ENCODE assay signal across 25 mouse cellular contexts in genomic region chr6:119406528-119406927, GRCm38 (mm10). TPM values are rescaled to one million over a fixed set of nuclear protein-coding genes. Genes with fewer than 3 reads are reported as not detected.
DNase-seq lines count a peak whose midpoint lies in the region; ATAC-seq and TF ChIP-seq lines count a peak whose summit lies in the region.
"Had no signal": no experiment of that assay in that cellular context is flagged by ENCODE, and none has a peak within 500 bp of the region (broad histone marks: within the 10 kb centered on the region; RNA-seq: fewer than 3 reads in every experiment).

No protein-coding gene starts in this region.

- H3K4me3 ChIP-seq in kidney, postnatal 0 days (replicated peaks; ENCODE audit: low read depth, low read length), result no peak overlapping the region
- H3K4me3 ChIP-seq in brown adipose tissue, adult 24 weeks (ENCODE audit: insufficient read depth, low read depth, low read length), result no peak overlapping the region
- no peak overlapping the region for H3K4me3 ChIP-seq in intestine, embryonic 15.5 days (replicated peaks)
- H3K4me3 ChIP-seq in small intestine, adult 2 months (ENCODE audit: low read depth, low read length), result no peak overlapping the region
- H3K4me3 ChIP-seq: embryonic facial prominence, embryonic 12.5 days; embryonic facial prominence, embryonic 15.5 days; hindbrain, embryonic 10.5 days had no signal

- H3K9ac ChIP-seq in kidney, postnatal 0 days (ENCODE audit: low read depth, low read length), result no peak overlapping the region
- no peak overlapping the region for H3K9ac ChIP-seq in intestine, embryonic 15.5 days
- H3K9ac ChIP-seq: embryonic facial prominence, embryonic 12.5 days; embryonic facial prominence, embryonic 15.5 days; hindbrain, embryonic 14.5 days had no signal

- no peak overlapping the region for H3K4me2 ChIP-seq in kidney, postnatal 0 days (ENCODE audit: low read length)
- H3K4me2 ChIP-seq in intestine, embryonic 15.5 days (replicated peaks), result no peak overlapping the region
- H3K4me2 ChIP-seq: embryonic facial prominence, embryonic 12.5 days; embryonic facial prominence, embryonic 15.5 days; heart, embryonic 11.5 days; hindbrain, embryonic 14.5 days had no signal

- intact Hi-C loops in heart, postnatal 14 days (cut with DNase I), result no loop called here

- no peak for ATAC-seq in kidney, postnatal 0 days (replicated peaks; ENCODE audit: low FRiP score, low read depth)
- ATAC-seq in intestine, embryonic 15.5 days, result no peak
- ATAC-seq: activated CD4-positive, CD25-positive, alpha-beta regulatory T cell, adult 4 months; CD4-positive, CD25-positive, alpha-beta regulatory T cell, adult 4 months; forebrain, embryonic 14.5 days; hindbrain, postnatal 0 days; inflammation-experienced regulatory T-cells, adult 6 months had no signal

- no peaks in the 10 kb centered on the region for H3K36me3 ChIP-seq in kidney, postnatal 0 days (ENCODE audit: insufficient read depth, low read length)
- H3K36me3 ChIP-seq in intestine, embryonic 15.5 days, result no peaks in the 10 kb centered on the region
- H3K36me3 ChIP-seq in small intestine, adult 2 months (ENCODE audit: control insufficient read depth, insufficient read depth, low read length), result peaks cover 11% of the 10 kb centered on the region; the same call in 1 of the 2 replicates
- H3K36me3 ChIP-seq: embryonic facial prominence, embryonic 12.5 days; embryonic facial prominence, embryonic 15.5 days; hindbrain, embryonic 10.5 days had no signal

- TF ChIP-seq CTCF in kidney, postnatal 0 days (IDR thresholded peaks at IDR 0.05; ENCODE audit: low read depth), result no peak
- no peak for TF ChIP-seq CTCF in small intestine, adult 2 months (IDR thresholded peaks at IDR 0.05; ENCODE audit: extremely low read depth, insufficient read length, insufficient replicate concordance, low read depth, low read length)

- no peak for TF ChIP-seq POLR2A in small intestine, adult 2 months (IDR thresholded peaks at IDR 0.05; ENCODE audit: low read depth, low read length)

- H3K4me1 ChIP-seq in kidney, postnatal 0 days (replicated peaks; ENCODE audit: insufficient read depth, low read length), result no peaks in the 10 kb centered on the region
- H3K4me1 ChIP-seq in brown adipose tissue, adult 24 weeks (ENCODE audit: control insufficient read depth, insufficient read depth, insufficient read length, low read length), result peaks cover 44% of the 10 kb centered on the region
- H3K4me1 ChIP-seq in intestine, embryonic 15.5 days (replicated peaks), result 0 out of 2 replicates have a peak, but pooled peaks cover 3% of the 10 kb centered on the region
- H3K4me1 ChIP-seq in small intestine, adult 2 months (ENCODE audit: control insufficient read depth, insufficient read depth, insufficient read length, low read length), result peaks cover 47% of the 10 kb centered on the region
- H3K4me1 ChIP-seq: embryonic facial prominence, embryonic 12.5 days; embryonic facial prominence, embryonic 15.5 days had no signal

- no peaks in the 10 kb centered on the region for H3K9me3 ChIP-seq in kidney, postnatal 0 days (replicated peaks; ENCODE audit: low read length)
- H3K9me3 ChIP-seq in intestine, embryonic 15.5 days, result no peaks in the 10 kb centered on the region
- H3K9me3 ChIP-seq: embryonic facial prominence, embryonic 12.5 days; embryonic facial prominence, embryonic 15.5 days; hindbrain, embryonic 10.5 days had no signal

- peak; percentile 63 for DNase-seq in kidney, postnatal 0 days (ENCODE audit: low spot score)
- DNase-seq in kidney, postnatal 10 days, result no peak
- no peak for DNase-seq in heart, postnatal 14 days
- DNase-seq: adrenal gland, adult 8-10 months; adrenal gland, postnatal 25 days; cerebellum, adult 18-20 months; cerebellum, adult 9-10 months; cerebellum, postnatal 14 days; gastrocnemius, postnatal 10 days; gastrocnemius, postnatal 36 days; heart, adult 11 months; heart, postnatal 36 days had no signal

- H3K27ac ChIP-seq in kidney, postnatal 0 days, result no peak overlapping the region
- H3K27ac ChIP-seq in brown adipose tissue, adult 24 weeks (replicated peaks; ENCODE audit: low read depth, low read length), result peak overlapping the region; percentile 67
- 0 out of 2 replicates have a peak overlapping the region, but pooled peaks have one; percentile 15 for H3K27ac ChIP-seq in intestine, embryonic 15.5 days
- H3K27ac ChIP-seq in small intestine, adult 2 months (ENCODE audit: insufficient read depth, low read depth, low read length), result peak overlapping the region; percentile 85
- H3K27ac ChIP-seq: embryonic facial prominence, embryonic 12.5 days; embryonic facial prominence, embryonic 15.5 days; hindbrain, embryonic 10.5 days; hindbrain, embryonic 14.5 days; hindbrain, postnatal 0 days had no signal

- no peaks in the 10 kb centered on the region for H3K27me3 ChIP-seq in kidney, postnatal 0 days (ENCODE audit: insufficient read depth, low read length)
- H3K27me3 ChIP-seq in intestine, embryonic 15.5 days (replicated peaks), result no peaks in the 10 kb centered on the region
- H3K27me3 ChIP-seq in small intestine, adult 2 months (ENCODE audit: control insufficient read depth, insufficient read depth, low read length), result no peaks in the 10 kb centered on the region
- H3K27me3 ChIP-seq: embryonic facial prominence, embryonic 12.5 days; embryonic facial prominence, embryonic 15.5 days had no signal

- WGBS in kidney, postnatal 0 days, result 61% methylated on average over 8 of the region's 8 CpGs
- 84% methylated on average over 8 of the region's 8 CpGs for WGBS in intestine, embryonic 15.5 days
- 90% methylated on average over 8 of the region's 8 CpGs for WGBS in small intestine, adult 2 months

RNA-seq across cellular contexts. Expression of gene Adipor2, which starts 11.0 kb away (rescaled TPM):
- polyA plus RNA-seq in kidney, postnatal 0 days (2015; fragmentation: Nextera tagmentation; extraction: Ambion mirVana), result 43.3 and 47.3 TPM in 2 replicates
- 370 and 390 TPM in 2 replicates for polyA plus RNA-seq in brown adipose tissue, adult 24 weeks (2012; ENCODE audit: insufficient read depth, insufficient read length, missing spikeins)
- 101 and 111 TPM in 2 replicates for polyA plus RNA-seq in intestine, embryonic 15.5 days (2015; fragmentation: Nextera tagmentation; extraction: Ambion mirVana)
- polyA plus RNA-seq in small intestine, adult 2 months (2012; rRNA removed), result 43.4 and 112 TPM in 2 replicates
- 10 to 100 TPM; 54.8 to 64.1 TPM for total RNA-seq in heart, postnatal 14 days (2021)
